Mouse (Mus musculus) left cerebral cortex, postnatal 25 days (tissue): ENCODE measurements around the gene Rrm2. TPM values are rescaled to one million over a fixed set of nuclear protein-coding genes. Genes with fewer than 3 reads are reported as not detected.
"Not testable (repeated sequence)": the region's sequence is repeated elsewhere in the genome, so short reads cannot be mapped to it uniquely, and the experiment has no call there.

Experiments used
- DNase-seq, 2 experiments: peaks; one replicate each; pipeline ENCODE4 v3.0.0; 2022; ENCODE audit warnings: low spot score in 2 of 2, mixed read lengths in 1 of 2
- intact Hi-C: fragments of 180-260 bp; cut with DNase I; formaldehyde crosslinking; loops from one replicate; pipeline ENCODE4 v1.15.1; 2025
- total RNA-seq, 2 experiments: library from RNA; stranded (reverse); gene quantifications; 2 replicates each; pipeline ENCODE4 v1.2.3; 2021

The Rrm2 gene
- total RNA-seq, 2 experiments from 2014 or later, result 2.3 to 3.0 TPM

DNA sequence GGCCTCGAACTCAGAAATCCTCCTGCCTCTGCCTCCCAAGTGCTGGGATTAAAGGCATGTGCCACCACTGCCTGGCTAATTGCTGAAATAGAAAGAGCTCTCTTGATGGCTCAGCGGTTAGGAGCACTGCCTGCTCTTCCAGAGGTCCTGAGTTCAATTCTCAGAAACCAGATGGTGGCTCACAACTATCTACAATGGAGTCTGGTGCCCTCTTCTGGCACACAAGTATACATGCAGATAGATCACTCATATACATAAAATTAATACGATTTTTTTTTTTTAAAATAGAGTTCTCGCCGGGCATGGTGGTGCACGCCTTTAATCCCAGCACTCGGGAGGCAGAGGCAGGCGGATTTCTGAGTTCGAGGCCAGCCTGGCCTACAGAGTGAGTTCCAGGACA, 6.4 kb upstream of the Rrm2 start:
- not testable (repeated sequence) for DNase-seq

DNA sequence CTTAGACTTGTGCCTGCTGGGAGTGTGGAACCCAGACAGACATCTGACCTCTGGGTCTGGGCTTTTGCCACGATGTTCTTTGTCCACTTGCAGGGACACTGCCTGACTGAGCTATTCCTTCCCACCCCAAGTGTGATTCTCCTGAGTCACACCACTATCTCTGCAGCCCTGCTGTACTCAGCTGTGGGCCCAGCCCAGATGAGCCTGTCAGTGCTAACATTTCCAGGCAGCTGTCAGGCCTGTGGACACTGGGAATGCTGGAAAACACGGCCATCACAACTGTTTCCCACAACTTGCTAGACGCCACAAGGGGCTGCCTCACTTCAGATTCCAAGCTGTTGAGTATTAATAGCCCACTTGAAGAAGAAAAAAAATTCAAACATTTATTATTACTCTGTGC, 5.0 kb upstream of the Rrm2 start:
- no peak for DNase-seq
- intact Hi-C loops, result no loop called here

More for the DNA sequence above, 6.4 kb upstream of the Rrm2 start:
- intact Hi-C loops, result not testable (repeated sequence)

DNA sequence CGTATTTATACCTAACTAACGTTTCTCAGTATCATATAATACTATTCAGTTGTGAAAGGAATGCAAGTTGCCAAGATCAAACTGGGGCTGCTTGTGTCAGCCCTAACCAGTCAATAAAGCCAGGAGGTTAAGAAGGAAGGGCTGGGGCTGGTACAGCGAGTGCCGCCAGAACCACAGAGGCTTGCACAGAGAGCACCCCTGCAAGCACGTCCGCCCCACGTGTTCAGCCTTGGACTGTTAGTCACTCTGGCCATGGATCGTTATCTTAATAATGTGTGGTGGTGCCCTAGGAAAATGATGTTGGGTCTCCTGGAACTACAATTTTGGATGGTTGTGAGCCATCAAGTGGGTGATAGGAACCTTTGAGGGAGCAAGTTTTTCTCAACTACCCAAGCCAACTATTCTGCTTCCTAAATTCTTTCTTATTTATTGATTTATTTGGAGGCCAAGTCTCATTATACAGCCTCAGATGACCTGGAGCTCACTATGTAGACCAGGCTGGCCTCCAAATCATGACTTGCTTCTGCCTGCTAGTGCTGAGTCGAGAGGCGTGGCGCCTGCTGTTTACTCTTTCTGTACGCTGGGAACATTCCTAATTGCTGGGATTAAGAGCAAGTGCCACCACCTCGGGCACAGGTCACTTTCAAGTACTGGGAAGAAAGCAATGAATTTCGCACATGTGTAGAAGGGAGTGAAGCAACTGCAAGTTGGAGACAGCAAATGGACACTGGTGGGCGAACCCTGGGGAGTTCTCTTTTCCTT, 2.4 kb upstream of the Rrm2 start:
- no peak for DNase-seq
- intact Hi-C loops, result no loop called here

DNA sequence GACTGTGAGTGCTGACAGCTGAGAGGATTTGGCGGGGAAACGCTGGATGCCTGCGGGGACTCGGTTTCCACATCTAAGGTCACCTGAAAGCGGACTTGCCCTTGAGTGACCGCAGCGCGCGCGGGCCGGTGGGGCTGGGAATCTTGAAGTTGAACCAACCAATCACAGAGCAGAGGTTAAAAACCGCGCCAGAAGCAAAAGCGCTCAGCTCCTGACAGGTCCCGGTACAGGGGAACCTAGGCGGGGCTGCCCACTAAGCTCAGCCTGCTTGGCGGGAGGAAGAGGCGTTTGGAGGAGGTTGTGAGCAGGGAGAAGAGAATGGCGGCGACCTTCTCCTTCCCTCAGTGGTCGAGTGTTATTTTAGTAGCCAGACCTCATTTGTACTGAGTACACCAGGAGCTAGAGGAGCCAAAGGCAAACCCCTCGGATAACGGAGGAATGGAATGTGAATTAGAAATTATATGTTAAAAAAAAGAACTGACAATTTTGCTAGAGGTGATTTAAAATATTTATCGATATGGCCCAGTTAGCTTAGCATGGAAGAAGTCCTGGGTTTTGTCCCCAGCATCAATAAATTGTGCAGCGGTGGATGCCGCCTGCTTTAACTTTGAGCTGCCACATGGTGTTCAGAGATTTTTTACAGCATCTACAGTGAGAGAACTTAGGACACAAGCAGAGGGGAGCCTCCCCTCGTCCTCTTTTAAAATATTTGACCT, 1.1 kb upstream of the Rrm2 start:
- no peak for DNase-seq
- intact Hi-C loops, result no loop called here

DNA sequence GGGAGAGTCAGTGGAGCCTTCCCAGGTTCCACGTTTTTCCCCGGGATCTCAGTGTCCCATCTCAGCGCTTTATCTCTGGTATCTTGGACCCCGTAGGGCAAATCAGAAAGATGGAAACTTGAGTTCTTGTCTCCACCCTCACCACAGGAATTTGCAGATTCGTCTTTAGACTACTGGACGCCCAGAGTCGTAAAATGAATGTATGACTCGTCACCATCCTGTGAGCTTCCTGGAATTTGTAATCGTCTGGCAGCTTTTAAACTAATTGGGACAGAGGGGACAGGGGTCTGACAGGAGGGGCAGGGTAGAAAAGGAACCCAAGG, 600 bp upstream of the Rrm2 start:
- no peak for DNase-seq
- intact Hi-C loops, result no loop called here

DNA sequence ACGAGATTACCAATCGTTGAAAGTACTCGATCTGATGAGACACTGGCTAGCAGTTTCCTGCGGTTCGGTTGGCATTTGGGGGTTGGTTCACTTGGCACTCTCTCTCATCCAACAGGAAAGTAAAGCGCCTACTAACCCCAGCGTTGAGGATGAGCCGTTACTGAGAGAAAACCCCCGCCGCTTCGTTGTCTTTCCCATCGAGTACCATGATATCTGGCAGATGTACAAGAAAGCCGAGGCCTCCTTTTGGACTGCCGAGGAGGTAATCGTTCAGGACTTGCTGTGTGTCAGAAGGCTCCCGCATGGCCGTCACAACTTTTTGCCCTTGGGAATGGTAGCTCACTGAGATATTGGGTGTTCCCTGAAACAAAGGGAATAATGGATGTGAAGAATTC, 780 bp downstream of the Rrm2 start:
- intact Hi-C loops, result loop anchor here (1.0 kb wide), 2 partner anchors 239 to 266 kb away; no protein-coding TSS in a partner anchor
- no peak for DNase-seq

DNA sequence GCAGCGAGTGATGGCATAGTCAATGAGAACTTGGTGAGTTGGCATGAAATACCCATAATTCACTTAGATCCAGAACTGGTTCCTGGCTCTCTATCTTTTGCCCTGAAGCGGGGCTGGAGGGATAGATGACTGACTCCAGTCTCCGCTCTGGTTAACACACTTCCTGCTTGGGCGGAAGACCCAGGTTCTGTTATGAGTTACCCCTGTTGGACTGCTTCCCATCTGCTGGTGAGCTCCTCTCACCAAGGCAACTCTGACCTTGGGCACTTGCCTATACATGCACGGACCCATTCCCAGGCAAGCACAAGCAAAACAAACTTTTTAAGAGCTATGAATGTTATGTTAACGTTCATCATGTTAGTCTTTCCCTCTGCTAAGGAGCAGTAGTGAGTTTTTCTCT, 1.4 kb downstream of the Rrm2 start:
- intact Hi-C loops, result no loop called here
- no peak for DNase-seq

DNA sequence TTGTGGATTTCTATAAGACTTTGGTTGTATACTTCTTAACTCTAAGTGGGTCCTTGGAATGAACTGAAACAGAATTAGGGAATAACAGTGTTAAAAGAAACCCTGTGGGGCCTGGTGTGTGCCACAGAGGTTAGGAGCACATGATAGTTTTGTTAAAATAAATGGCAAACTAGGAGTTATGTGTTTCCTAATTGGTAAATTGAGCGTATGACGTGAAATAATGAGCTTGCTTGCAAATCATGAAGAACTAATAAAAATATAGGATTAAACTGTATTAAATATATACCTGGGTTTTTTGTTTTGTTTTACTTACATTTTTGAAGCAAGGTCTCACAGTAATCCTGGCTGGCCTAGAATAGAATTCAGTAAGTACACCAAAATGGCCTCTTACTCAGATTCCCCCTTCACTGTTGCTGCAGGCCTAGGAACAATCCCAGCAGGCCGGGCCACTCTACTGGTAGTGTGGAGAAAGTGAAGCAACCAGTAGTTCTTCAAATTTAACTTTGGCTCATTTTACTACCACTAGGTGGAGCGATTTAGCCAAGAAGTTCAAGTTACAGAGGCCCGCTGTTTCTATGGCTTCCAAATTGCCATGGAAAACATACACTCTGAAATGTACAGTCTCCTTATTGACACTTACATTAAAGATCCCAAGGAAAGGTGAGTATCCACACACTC, 1.9 kb downstream of the Rrm2 start:
- intact Hi-C loops, result loop anchor here (1.0 to 10.0 kb wide), 2 partner anchors 242 to 1585 kb away; no protein-coding TSS in a partner anchor
- peak; percentile 60 to 85 for DNase-seq

DNA sequence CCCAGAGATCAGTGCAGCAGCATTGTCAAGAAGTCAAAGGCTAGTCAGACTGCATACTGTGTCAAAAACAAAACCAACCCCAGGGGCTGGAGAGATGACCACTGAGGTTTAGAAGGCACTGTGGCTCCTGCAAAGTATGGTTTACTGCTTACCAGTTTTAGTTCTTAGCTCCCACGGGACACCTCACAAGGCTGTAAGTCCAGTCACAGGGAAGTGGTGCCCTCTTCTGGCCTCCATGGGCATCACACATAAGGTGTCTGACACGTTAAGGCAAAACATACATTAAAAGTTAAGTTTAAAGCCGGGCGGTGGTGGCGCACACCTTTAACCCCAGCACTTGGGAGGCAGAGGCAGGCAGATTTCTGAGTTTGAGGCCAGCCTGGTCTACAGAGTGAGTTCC, 2.6 kb downstream of the Rrm2 start:
- DNase-seq, result no peak
- intact Hi-C loops, result loop anchor here (1.0 to 10.0 kb wide), 2 partner anchors 242 to 1584 kb away; no protein-coding TSS in a partner anchor

DNA sequence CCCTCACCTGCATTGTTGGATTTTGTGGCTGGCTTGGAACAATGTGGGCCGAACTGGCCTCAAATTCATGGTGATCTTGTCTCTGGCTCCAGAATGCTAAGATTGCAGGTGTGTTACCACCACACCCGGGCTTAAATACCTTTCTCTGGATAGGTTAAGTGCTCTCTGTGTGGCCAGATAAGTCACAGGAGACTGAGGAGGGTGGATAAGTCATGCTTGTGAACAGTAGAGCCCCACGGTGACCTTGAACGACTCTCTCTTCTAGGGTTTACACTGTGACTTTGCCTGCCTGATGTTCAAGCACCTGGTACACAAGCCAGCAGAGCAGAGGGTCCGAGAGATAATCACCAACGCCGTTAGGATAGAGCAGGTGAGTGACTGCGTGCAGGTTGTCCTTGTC, 4.4 kb downstream of the Rrm2 start:
- intact Hi-C loops, result loop anchor here (10.0 kb wide), 1 partner anchor 1582 kb away; no protein-coding TSS in a partner anchor
- no peak for DNase-seq

DNA sequence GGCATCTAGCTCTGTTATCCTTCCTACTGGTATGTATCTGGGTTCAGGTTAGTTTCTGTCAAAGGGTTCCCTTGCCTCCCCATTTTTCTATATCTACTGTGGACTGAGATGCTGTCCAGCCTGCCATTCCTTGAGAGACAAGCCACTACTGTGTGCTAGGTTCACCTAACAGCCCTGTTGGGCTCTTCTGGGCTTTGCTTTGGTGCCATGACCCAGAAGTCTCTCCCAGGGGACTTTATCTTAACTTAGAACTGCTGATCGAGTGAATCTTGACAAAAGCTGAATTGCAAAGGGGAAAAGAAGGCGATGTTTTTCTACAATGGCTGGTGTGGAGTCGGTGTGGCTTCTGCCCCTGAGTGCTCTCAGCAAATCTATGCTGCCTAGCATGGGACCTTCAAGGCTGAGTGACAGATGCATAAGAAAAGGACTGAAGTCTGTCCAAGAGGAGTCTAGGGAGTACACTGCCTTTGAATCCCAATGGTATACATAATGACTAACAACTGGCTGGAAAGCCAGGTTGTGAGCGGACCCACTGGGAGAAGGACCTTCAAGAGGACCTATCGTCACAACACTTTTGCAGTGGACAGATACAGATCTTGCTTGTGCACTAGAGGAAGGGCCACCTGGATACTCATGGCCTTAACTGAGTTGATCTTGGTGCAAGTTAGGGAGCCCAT, 6.7 kb downstream of the Rrm2 start:
- no peak for DNase-seq
- intact Hi-C loops, result loop anchor here (10.0 kb wide), 1 partner anchor 1580 kb away; no protein-coding TSS in a partner anchor

DNA sequence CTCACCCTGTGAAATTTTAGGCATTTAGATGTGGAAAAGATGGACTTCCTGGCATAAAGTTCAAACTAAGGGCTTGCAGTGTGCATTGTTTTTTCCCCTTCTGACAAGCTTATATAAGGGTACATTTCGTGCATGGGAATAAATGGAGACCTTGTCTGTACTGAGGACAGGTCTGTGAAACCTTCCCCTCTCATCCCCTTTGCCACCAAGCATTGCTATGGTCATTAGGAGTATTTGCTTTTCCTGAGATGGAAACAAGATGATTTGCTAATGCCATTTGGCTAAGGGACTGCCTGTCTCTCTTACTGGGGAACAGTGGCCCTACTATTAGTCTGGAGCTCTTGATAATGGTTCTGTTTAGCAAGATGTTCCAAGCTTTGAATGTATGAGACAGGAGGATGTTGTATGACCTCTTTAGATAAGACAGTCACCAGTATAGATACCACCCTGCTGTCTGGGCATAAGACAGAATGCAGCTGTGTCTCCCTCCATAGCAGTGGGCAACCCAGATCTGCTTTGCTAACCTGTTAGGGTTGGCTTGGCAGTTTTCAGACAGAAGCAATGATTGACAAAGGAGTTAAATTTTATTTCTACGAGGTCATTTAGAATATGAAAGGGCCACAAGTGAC, 7.3 kb downstream of the Rrm2 start:
- intact Hi-C loops, result loop anchor here (10.0 kb wide), 1 partner anchor 1579 kb away; no protein-coding TSS in a partner anchor
- DNase-seq, result no peak

DNA sequence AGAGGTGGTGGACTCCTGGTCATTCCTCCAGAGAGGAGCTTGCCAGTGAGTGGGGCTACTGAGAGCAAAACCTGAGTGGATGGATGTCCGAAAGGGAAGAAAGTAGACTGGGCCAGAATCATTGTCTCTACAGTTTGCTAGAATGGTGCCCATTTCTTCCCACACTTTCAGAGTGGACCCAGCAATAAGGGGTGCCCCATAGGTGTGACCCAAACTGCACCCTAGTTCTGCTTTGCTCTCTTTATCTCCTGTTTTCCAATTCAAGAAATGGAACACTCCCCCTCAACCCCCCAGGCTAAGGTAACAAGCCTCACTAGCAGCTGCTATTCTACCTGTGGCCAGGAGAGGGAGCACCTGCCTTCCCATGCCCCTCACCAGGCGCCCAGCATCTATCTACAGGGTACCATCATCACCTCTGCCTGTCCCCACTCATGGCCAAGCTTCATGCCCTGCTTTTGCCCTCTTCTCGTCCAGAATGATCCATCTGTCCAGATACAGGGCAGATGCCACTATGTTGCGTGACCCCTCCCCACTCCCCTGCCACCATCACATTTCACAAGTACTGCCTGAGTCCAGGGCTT, 8.8 kb downstream of the Rrm2 start:
- intact Hi-C loops, result loop anchor here (10.0 kb wide), 1 partner anchor 1578 kb away; no protein-coding TSS in a partner anchor
- peak; percentile 53 to 56 for DNase-seq

DNA sequence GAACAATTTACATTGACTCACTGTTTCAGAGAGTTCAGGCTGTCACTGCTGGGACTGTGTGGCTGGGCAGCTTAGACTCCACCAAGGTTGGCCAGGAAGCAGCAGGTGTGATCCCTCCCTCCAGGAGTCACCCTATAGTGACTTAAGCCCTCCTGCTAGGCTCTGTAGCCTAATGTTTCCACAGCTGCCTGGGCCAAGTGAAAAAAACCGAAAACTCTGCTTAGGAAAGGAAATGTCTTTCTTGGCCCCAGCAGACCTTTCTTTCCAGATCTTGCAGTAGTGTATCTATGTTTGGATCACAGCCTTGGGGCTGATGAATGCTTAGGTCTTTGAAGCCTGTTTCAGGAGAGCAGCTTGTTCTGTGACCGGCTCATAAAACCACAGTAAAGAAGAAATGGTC, 15.4 kb downstream of the Rrm2 start:
- no peak for DNase-seq
- intact Hi-C loops, result no loop called here

DNA sequence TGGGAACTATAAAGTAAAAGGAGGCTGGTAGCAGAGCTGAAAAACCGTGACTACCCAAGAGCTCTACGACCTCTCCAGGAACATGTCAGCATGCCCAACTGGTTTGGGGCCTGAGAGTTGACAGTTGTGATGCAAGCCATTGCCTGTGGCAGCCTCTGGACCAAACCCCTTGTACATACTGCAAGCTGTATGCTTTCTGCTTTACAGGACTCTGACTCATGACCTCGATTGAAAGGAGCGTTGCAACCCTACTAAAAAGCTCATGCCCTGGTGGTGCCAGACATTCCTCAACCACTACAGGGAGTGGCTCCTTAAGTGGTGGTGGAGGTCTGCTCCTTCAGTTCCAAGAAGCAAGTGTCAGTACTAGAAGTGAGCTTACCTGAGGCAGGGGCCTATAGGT, 15.8 kb downstream of the Rrm2 start:
- intact Hi-C loops, result no loop called here
- no peak for DNase-seq

DNA sequence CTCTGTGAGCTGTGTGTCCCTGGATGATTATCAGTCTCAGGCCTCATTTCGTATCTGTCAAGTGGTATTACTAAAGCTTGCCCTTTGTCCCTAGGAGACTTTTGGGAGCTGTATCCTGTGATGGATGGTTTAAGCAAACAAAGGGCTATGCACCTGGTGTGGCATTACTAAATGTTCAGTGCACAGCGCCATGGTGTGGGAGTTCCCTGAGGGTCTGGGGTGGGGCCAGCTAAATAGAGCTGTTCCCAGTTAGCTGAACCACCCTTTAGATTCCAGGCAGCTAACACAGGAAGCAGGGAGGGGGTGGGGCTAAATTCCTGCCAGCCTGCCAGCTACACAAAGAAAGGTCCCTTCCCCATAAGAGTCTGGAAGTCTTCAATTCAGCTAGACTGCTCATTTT, 16.3 kb downstream of the Rrm2 start:
- no peak for DNase-seq
- intact Hi-C loops, result no loop called here

DNA sequence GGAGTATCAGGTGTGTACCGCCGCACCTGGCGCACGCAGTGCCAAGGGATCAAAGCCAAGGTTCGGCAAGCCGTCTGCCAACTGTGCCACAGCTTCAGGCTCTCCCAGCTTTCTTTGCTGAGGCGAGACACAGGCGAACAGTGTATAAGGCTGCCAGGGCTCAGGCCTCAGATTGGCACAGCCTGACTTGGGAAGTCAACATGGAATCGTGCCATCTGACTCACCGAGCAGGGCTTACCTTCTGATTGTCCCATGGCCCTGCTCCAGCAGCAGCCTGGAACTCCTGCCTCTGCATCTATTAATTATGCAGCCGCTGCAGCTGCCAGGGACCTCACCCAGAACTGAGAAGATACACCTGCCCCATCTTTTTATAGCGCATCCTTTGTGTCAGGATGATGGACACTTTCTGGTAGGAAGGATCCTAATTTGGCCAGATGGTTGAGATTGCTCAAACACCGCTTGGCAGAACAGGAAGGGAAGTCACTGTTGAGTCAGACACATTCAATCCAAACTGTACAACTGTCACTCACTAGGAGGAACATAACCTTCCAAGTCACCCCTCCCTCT, 26.9 kb downstream of the Rrm2 start:
- intact Hi-C loops, result no loop called here
- DNase-seq, result peak in 1 of 2 experiments; percentile 9

DNA sequence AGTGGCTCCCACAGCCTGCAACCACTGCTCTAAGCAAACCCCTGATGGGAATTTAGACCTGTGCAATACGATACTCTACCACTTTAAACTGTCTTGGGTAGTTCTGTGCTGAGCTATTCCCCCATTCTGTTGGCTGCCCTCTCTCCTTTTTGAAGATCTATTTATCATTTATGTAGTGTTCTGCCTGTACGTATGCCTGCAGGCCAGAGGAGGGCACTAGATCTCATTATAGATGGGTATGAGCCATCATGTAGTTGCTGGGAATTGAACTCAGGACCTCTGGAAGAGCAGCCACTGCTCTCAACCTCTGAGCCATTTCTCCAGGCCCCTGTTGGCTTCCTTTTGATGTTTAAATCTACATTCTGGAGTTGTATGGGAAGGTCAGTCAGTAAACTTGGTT, 28.9 kb downstream of the Rrm2 start:
- no peak for DNase-seq
- intact Hi-C loops, result no loop called here

DNA sequence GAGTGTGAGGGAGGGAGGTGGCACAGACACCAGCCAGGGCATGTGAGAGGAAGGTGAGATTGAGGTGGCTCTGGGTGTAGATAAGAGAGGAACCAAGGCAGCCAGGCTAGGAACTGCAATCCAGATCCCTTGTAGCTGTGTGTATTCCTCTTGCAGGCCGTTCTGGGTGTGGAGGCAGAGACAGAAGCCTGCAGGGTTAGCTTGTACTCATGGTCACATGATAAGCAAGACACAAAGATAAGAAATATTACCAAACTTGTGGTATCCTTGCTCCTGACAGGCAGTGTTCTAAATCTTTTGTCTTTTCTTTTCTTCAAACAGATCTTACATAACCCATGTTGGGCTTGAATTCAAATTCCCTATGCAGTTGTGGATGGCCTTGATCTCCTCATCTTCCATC, 31.9 kb downstream of the Rrm2 start:
- intact Hi-C loops, result no loop called here
- no peak for DNase-seq
